Mouse (Mus musculus): Measurements from ENCODE around the gene Map1b. TPM values are rescaled to one million over a fixed set of nuclear protein-coding genes. Genes with fewer than 3 reads are reported as not detected.
A peak's percentile ranks its signal among the peaks of the same experiment; 100 is the strongest.

Map1b gene
- polyA plus RNA-seq (2014; fragmentation: Nextera tagmentation; extraction: Ambion mirVana) = 44.2 and 55.1 TPM in 2 replicates

- no peaks in the 10 kb centered on the region for H3K9me3 ChIP-seq (ENCODE audit: control insufficient read depth, low read length)
- no peaks in the 10 kb centered on the region for H3K27me3 ChIP-seq (ENCODE audit: control insufficient read depth, insufficient read depth, low read length)
- ATAC-seq (ENCODE audit: low FRiP score, low TSS enrichment) = peak; percentile 89
- peaks cover 11% of the 10 kb centered on the region; the same call in 1 of the 2 replicates for H3K4me1 ChIP-seq (ENCODE audit: control insufficient read depth, insufficient read depth, low read length)
- H3K27ac ChIP-seq (ENCODE audit: low read depth, low read length) = peak within 1 kb of the TSS; percentile 15; the same call in 1 of the 2 replicates
- WGBS = 0% methylated on average over 16 of the region's 32 CpGs
- H3K4me3 ChIP-seq (ENCODE audit: low read length) = peak within 1 kb of the TSS; percentile 65
- H3K9ac ChIP-seq (ENCODE audit: low read depth, low read length) = peak within 1 kb of the TSS; percentile 67
- H3K36me3 ChIP-seq (ENCODE audit: control insufficient read depth, insufficient read depth, low read length) = no peaks in the 10 kb centered on the region
- H3K4me2 ChIP-seq (replicated peaks; ENCODE audit: low read depth, low read length) = peak within 1 kb of the TSS; percentile 96
These were observed at the start of gene Map1b for GRCm38 (mm10) chr13:99516448-99516881. Gene Map1b, minus strand, starts transcription at chr13:99516540.

GRCm38 (mm10) chr13:99564346-99564745, 48.0 kb upstream of the Map1b start:
- no peak overlapping the region for H3K4me3 ChIP-seq (ENCODE audit: low read length)
- no peak for ATAC-seq (ENCODE audit: low FRiP score, low TSS enrichment)
- no peaks in the 10 kb centered on the region for H3K27me3 ChIP-seq (ENCODE audit: control insufficient read depth, insufficient read depth, low read length)
- no peaks in the 10 kb centered on the region for H3K36me3 ChIP-seq (ENCODE audit: control insufficient read depth, insufficient read depth, low read length)
- H3K9ac ChIP-seq (ENCODE audit: low read depth, low read length) = no peak overlapping the region
- WGBS = 26% methylated on average over 3 of the region's 3 CpGs
- H3K4me1 ChIP-seq (ENCODE audit: control insufficient read depth, insufficient read depth, low read length) = no peaks in the 10 kb centered on the region
- H3K9me3 ChIP-seq (ENCODE audit: control insufficient read depth, low read length) = no peaks in the 10 kb centered on the region
- H3K27ac ChIP-seq (ENCODE audit: low read depth, low read length) = no peak overlapping the region
- no peak overlapping the region for H3K4me2 ChIP-seq (replicated peaks; ENCODE audit: low read depth, low read length)

DNA sequence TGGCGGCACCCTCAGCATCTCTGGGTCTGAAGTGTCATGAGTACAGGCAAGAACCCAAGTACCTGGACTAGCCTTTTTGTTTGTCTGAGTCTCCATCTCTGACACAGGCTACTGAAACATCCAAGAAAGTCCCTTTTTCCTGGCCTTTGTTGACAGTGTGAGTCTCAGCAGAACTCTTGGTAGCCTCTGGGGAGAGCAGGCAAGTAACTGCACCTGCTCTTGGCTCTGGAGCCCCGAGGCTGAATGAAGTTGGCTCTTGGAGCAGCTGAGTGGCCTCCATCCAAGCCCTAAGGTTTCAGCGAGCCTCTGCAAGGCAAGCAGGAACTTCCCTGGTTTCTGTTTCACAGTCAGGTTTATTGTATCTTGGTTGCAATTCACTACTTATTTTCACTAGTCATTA, 46.7 kb upstream of the Map1b start:
- no peaks in the 10 kb centered on the region for H3K27me3 ChIP-seq (ENCODE audit: control insufficient read depth, insufficient read depth, low read length)
- ATAC-seq (ENCODE audit: low FRiP score, low TSS enrichment) = no peak
- H3K4me3 ChIP-seq (ENCODE audit: low read length) = no peak overlapping the region
- no peaks in the 10 kb centered on the region for H3K4me1 ChIP-seq (ENCODE audit: control insufficient read depth, insufficient read depth, low read length)
- no peak overlapping the region for H3K9ac ChIP-seq (ENCODE audit: low read depth, low read length)
- H3K27ac ChIP-seq (ENCODE audit: low read depth, low read length) = no peak overlapping the region
- no peaks in the 10 kb centered on the region for H3K9me3 ChIP-seq (ENCODE audit: control insufficient read depth, low read length)
- H3K36me3 ChIP-seq (ENCODE audit: control insufficient read depth, insufficient read depth, low read length) = no peaks in the 10 kb centered on the region
- 70% methylated on average over 3 of the region's 3 CpGs for WGBS
- no peak overlapping the region for H3K4me2 ChIP-seq (replicated peaks; ENCODE audit: low read depth, low read length)

DNA sequence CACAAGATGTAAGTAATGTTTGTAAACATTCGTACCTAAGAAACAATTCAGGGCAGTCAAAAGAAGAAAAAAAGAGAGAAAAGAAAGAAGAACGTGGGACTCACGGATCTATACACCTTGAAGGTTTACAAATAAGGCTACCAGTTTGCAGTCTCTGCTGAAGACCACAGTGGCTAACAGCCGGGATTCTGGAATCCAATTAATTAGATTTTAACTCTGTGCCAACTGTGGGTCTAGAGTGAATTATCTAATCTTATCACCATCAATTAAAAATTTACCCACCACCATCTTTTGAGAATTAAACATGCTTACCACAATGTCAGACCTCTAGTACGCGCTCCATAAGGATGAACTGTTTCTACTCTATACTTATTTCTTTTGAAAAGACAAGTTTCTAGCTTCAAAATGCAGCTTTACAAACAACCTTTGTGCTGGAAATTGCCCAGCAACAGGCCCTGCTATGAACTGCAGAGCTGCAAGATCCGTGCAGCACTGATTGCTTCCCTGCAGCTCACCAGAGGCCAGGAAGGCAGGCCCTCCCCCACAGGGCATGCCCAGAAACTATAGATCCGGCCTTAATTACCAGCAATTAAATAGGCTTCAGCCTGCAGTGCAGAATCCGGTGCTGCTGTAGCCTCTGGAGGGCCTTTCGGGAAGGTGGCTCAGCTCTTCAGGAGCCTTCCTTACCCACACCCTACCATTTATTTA, 45.7 kb upstream of the Map1b start:
- H3K4me2 ChIP-seq (replicated peaks; ENCODE audit: low read depth, low read length) = no peak overlapping the region
- no peaks in the 10 kb centered on the region for H3K36me3 ChIP-seq (ENCODE audit: control insufficient read depth, insufficient read depth, low read length)
- no peak overlapping the region for H3K9ac ChIP-seq (ENCODE audit: low read depth, low read length)
- H3K9me3 ChIP-seq (ENCODE audit: control insufficient read depth, low read length) = no peaks in the 10 kb centered on the region
- no peak overlapping the region for H3K27ac ChIP-seq (ENCODE audit: low read depth, low read length)
- no peaks in the 10 kb centered on the region for H3K4me1 ChIP-seq (ENCODE audit: control insufficient read depth, insufficient read depth, low read length)
- H3K4me3 ChIP-seq (ENCODE audit: low read length) = no peak overlapping the region
- 45% methylated on average over 10 of the region's 10 CpGs for WGBS
- ATAC-seq (ENCODE audit: low FRiP score, low TSS enrichment) = no peak
- H3K27me3 ChIP-seq (ENCODE audit: control insufficient read depth, insufficient read depth, low read length) = no peaks in the 10 kb centered on the region

DNA sequence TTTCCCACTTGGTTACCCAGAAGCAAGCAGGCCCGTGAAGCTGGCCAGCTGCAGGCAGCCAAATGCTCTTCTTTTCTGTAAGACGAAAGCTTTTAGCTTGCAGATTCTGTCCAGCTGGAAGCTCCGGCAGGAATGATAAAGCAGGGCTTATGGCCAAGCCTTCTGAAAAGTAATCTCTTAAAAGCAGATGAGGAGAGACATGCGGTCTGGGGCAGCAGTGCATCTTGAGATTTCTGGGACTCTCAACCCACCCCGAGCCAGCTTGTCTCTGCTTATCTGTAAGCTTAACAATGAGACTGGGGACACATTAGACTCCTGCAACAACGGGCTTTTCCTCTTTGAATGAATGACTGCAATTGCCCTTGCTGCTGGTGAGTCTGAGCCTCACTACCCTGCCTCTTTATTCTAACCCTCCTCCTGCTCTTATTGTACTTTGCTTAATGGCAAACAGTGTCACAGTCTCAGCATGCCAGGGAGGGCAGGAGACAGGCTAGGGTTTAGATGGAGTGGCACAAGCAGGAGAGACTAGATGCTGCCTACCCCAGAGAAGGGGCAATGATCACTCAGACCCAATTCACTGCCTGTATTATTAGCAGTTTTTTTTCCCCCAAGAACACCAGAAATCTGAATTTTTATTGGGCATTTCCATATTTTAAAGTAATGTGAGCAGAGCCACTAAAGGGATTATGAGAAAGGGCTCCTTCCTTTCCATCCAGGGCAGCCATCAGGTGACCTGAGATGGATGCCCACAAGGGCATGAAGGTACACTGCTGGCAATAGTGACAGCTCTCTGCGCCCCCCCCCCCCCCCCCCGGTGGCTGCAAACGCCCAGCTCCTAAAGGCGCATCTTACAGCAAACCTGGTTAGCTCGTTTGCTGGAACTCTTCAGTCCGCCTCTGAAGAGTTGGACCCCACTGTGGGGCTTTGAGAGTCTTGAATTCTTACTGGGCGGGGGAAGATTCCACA, 44.6 kb upstream of the Map1b start:
- Histone ChIP-seq H3K9ac (ENCODE audit: low read depth, low read length) (no peak overlapping the region), H3K4me2 (replicated peaks; ENCODE audit: low read depth, low read length) (no peak overlapping the region), H3K4me1 (ENCODE audit: control insufficient read depth, insufficient read depth, low read length) (no peaks in the 10 kb centered on the region), H3K36me3 (ENCODE audit: control insufficient read depth, insufficient read depth, low read length) (no peaks in the 10 kb centered on the region), H3K4me3 (ENCODE audit: low read length) (no peak overlapping the region), H3K27ac (ENCODE audit: low read depth, low read length) (no peak overlapping the region), H3K27me3 (ENCODE audit: control insufficient read depth, insufficient read depth, low read length) (no peaks in the 10 kb centered on the region), H3K9me3 (ENCODE audit: control insufficient read depth, low read length) (no peaks in the 10 kb centered on the region)
- 61% methylated on average over 12 of the region's 13 CpGs for WGBS
- ATAC-seq (ENCODE audit: low FRiP score, low TSS enrichment) = no peak

DNA sequence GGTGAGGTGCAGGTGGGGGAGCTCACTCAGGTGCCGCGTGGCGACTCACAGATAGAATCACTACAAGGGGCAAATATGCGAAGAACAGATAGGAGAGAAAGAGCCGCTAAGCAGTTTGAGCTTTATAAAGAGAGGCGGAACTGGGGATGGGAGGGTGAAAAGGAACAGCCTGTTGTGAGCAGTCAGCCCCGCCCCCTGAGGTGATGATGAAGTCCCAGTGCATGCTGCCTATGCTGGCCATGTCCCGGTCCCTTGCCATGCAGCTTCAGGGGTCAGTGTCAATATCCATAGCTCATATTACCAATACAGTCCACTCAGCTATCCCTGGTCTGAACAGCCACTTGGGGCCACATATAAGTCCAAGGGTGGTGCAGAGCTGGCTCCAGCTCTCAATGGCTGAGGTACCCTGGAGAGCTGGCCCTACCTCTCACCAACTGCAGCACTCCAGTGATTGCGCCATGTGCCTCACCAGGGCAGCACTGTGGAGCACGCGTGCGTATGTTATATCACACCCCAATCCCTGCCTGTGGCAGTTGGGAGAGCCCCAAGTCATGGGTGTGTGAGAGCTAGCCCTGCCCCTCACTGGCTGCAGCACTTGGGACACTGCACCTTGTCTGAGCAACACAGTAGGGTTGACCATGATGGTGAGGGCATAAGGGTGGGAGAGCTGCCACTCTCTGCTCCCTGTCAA, 42.0 kb upstream of the Map1b start:
- Histone ChIP-seq H3K4me2 (replicated peaks; ENCODE audit: low read depth, low read length) (no peak overlapping the region), H3K27me3 (ENCODE audit: control insufficient read depth, insufficient read depth, low read length) (no peaks in the 10 kb centered on the region), H3K4me3 (ENCODE audit: low read length) (no peak overlapping the region), H3K36me3 (ENCODE audit: control insufficient read depth, insufficient read depth, low read length) (no peaks in the 10 kb centered on the region), H3K4me1 (ENCODE audit: control insufficient read depth, insufficient read depth, low read length) (no peaks in the 10 kb centered on the region), H3K9me3 (ENCODE audit: control insufficient read depth, low read length) (no peaks in the 10 kb centered on the region), H3K9ac (ENCODE audit: low read depth, low read length) (no peak overlapping the region), H3K27ac (ENCODE audit: low read depth, low read length) (no peak overlapping the region)
- 71% methylated on average over 12 of the region's 12 CpGs for WGBS
- ATAC-seq (ENCODE audit: low FRiP score, low TSS enrichment) = no peak

DNA sequence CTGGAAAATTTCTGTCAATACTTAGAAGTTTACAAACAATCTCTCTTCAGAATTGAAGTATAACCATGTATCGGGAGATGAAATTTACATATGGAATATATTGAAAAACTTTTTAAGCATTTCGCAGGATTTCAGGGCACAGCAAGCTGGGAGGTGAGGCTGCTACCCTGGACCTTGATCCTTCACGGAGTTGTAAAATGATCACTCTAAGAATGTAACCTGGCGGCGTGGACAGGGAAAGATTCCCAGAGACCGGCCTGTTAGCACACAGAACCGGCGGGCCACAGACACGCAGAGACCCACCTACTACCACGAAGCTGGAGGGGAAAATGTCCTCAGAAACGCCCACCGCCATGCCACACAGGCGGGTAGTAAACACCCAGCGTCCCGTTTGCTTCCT, 41.5 kb upstream of the Map1b start:
- no peaks in the 10 kb centered on the region for H3K4me1 ChIP-seq (ENCODE audit: control insufficient read depth, insufficient read depth, low read length)
- no peak overlapping the region for H3K9ac ChIP-seq (ENCODE audit: low read depth, low read length)
- 67% methylated on average over 15 of the region's 15 CpGs for WGBS
- H3K4me2 ChIP-seq (replicated peaks; ENCODE audit: low read depth, low read length) = no peak overlapping the region
- H3K27me3 ChIP-seq (ENCODE audit: control insufficient read depth, insufficient read depth, low read length) = no peaks in the 10 kb centered on the region
- H3K4me3 ChIP-seq (ENCODE audit: low read length) = no peak overlapping the region
- no peaks in the 10 kb centered on the region for H3K9me3 ChIP-seq (ENCODE audit: control insufficient read depth, low read length)
- ATAC-seq (ENCODE audit: low FRiP score, low TSS enrichment) = no peak
- no peak overlapping the region for H3K27ac ChIP-seq (ENCODE audit: low read depth, low read length)
- H3K36me3 ChIP-seq (ENCODE audit: control insufficient read depth, insufficient read depth, low read length) = no peaks in the 10 kb centered on the region

DNA sequence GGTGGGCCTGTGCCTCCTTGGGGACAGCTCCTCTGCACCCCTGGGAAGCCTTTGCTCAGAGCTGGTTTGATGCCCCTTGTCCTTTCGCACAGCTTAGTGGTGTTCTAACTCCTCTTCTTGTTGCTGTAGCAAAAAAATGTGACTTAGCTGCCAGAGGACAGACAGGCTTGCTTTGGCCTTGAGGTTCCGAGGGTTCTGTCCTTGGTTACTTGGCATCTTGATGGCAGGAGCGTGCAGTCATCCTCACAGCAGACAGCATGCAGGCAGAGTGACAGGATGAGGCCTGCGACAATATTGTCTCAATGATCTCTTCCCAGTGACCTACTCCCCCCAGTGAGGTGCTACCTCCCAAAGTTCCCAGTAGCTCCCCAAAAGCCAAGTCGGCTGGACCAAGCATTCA, 41.0 kb upstream of the Map1b start:
- Histone ChIP-seq H3K27ac (ENCODE audit: low read depth, low read length) (no peak overlapping the region), H3K27me3 (ENCODE audit: control insufficient read depth, insufficient read depth, low read length) (no peaks in the 10 kb centered on the region), H3K9ac (ENCODE audit: low read depth, low read length) (no peak overlapping the region), H3K4me2 (replicated peaks; ENCODE audit: low read depth, low read length) (no peak overlapping the region), H3K4me3 (ENCODE audit: low read length) (no peak overlapping the region), H3K9me3 (ENCODE audit: control insufficient read depth, low read length) (no peaks in the 10 kb centered on the region), H3K36me3 (ENCODE audit: control insufficient read depth, insufficient read depth, low read length) (no peaks in the 10 kb centered on the region), H3K4me1 (ENCODE audit: control insufficient read depth, insufficient read depth, low read length) (no peaks in the 10 kb centered on the region)
- no peak for ATAC-seq (ENCODE audit: low FRiP score, low TSS enrichment)
- WGBS = 79% methylated on average over 5 of the region's 5 CpGs
